Mouse (Mus musculus) E14TG2a.4 (cell line): ENCODE measurements around the gene Xylt1.

Experiments
- CTCF ChIP-seq: conservative IDR thresholded peaks from 2 replicates; pipeline ENCODE4 v1.5.1; 2014; ENCODE audit warnings: low read length
- NANOG ChIP-seq: IDR thresholded peaks from 2 replicates; pipeline ENCODE4 v1.6.1; 2014; ENCODE audit warnings: borderline replicate concordance, low read length, mixed read lengths

GRCm38 (mm10) chr7:117686120-117686996 is 305.6 kb downstream of the Xylt1 start:
- TF ChIP-seq NANOG (peak; percentile 54; the same call in 1 of the 2 replicates), CTCF (no peak)
